Mouse (Mus musculus) gastrocnemius, postnatal 10 days (tissue): ENCODE measurements at regions not wholly inside any gene's neighbourhood (a gene's known extent, or its start where the extent isn't known, plus 50 kb on each side); places are given as distances from the start of the nearest gene placed in this dataset.

Experiments
- DNase-seq: peaks from one replicate; pipeline ENCODE4 v3.0.0; 2021; ENCODE audit warnings: mixed read lengths

DNA sequence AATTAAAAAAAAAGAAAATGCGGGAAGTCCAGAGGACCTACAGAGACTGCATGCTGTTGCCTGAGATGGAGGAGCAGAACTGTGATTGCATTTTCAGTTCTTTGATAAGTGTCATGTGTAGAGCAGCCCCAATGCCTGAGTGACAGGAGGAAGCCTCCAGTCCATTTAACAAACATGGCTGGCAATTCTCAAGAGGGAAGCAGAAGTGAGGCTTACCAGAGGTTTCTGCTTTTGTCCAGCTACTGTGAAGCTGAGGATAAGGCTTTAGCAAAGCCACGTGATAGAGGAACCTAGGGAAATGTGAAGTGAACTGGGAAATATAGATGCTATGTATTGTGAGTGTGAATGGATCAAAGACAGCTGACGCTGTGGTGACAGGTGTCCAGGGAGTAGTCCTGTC, 56.6 kb downstream of the Sucnr1 start:
- DNase-seq = no peak

DNA sequence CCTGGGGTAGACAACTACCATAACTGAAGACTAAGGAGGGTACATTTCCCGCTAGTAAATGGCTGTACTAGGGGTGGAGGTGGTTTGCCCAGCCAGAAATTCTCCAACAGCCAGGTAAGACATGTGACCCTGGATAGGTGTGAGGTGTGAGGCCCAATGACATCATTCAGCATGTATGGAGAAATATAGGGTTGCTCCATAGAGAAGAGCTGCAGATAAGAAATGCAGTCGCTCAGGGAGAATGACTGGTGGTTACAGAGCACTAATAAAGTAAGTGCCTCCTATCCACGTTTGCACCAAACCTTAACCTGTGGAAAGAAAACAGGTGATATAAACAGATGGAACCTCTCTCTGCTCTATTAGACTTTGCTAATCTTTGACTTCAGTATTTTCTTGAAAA, 78.2 kb downstream of the Sucnr1 start:
- no peak for DNase-seq

DNA sequence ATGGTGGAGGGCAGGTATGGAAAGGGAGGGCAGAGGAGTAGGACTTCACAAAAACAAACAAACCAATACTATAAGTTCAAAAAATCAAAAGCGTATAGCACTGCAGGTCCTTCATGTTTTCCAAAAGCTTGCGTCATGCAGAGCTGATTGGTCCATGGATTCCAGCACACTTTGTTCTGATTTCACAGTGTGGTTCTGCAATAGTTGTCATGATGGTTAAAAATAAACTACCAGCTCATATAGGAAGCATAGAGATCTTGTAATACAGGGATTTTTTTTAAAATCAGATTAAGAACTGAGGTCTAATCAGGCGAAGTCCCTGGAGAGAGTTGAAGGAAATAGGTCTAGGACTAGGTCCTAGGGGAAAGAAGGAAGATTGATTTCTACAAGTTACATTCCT, 86.0 kb downstream of the Sucnr1 start:
- no peak for DNase-seq

DNA sequence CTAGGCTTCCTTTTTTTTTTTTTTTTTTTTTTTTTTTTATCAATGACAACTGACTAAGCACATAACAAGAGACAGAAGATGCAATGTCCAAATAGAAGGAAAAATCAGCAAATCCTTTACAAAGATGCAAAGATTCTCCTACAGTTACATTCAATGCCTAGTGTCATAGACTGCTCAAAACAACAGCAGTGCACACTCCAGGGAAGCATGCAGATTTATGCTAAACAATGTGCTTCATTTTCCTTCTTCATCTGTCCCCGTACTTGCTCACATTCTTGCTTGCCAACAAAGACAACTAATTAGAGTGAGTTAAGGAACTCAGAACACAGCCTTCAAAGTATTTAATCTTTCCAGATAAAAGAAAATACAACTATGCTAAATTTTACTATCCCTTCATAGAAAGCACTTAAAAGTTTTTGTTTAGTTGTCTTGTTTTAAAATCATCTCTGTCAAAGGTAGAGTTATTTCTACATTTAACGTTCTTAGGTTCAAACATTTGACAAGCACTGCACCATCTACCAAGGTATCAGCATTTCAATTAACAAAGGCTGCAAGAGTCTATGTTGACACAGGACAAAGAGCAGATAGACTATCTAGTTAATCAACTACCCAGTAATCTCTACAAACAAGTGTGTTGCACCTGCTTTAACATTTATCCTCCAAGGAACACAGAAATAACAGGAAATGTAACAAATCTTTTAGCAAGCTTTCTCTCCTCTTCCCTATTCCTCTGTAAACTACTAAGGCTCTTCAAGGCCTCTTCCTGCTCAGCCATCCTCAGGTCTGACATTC, 86.7 kb downstream of the Sucnr1 start:
- no peak for DNase-seq

DNA sequence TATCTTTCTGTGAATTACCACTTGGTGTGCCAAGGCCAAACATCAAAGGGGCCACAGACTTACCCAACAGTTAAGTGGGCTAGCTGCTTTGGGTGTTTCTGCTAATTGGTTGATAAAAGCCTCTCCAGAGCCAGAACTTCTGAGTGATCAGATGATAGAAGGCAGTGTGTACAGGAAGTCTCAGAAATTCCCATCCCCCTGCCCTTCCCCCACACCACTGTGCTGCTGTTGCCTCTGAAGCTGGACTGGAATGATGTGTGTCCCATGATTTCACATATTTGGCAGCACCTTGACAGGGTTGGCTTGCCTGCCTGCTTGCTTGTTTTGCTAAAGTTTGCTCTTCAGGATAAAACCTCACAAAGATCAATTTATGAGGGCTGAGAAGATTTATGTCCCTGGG, 87.9 kb downstream of the Sucnr1 start:
- DNase-seq = no peak

DNA sequence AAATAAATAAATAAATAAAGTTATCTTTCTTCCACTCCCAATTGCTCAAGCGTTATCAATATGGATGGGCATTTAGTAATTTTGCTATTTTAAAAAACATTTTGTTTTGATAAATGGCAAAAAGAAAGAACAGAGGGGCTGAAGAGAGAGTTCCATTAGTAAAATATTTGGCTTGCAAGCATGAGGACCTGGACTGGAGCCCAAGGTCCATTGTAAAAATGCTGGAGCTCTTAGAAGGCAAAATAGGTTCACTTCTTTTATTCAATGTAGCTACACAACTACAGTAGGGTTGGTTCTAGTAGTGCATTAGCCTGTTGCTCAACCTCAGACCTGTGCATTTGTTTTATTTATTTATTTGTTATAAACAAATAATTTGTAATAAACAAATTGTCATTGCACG, 102.8 kb downstream of the Sucnr1 start:
- no peak for DNase-seq

DNA sequence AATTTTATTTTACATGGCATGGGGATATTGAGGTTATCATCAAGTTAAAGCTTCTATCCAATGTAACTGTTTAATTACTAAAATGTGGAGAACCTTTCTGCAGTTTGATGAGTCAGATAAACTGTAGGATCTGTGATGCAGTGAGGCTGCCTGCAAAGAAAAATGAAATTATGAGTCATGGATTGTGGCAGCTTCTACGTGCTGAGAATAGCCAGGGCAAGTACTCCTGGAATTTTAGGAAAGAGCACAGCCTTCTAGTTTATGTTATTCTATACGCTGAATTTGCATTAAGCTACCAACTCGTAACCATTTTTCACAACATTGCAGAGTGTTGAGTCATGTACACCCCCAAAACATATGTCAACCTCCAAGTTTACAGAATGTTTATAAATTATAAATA, 114.4 kb downstream of the Sucnr1 start:
- no peak for DNase-seq

DNA sequence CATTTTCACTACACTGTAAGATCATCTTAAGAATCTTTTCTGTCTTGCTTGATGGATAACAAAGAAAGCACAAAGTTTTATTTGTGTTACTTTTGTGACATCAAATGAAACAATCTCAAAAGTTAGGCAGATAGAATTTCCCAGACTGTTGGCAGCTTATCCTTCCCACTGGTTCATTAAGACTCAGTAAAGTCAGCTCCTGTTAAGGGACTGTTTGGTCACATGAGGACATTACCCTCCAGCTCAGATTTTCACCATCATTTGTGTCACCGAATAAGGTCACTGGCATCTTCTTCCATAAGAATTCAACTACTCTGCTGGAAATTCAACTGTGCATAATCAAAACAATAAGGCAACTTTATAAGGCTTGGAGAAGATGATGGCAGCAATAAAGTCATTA, 126.3 kb downstream of the Sucnr1 start:
- DNase-seq = no peak

DNA sequence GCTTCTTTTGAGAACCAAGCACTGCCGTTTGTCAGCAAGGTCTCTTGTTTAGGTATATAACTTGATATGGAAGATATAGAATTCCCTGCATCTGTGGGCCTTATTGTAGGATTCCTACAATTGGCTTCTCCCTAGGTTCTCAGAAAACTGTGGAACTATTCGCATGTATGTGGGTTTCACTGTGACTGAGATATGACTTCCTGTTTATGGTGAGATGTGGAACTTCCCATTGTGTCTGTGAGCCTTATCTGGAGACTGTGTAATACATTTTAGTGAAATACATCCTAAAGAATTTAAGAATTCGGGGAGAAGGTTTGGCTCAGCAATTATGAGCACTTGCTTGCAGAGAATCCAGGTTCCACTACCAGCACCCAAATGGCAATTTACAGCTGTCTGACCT, 137.3 kb downstream of the Sucnr1 start:
- no peak for DNase-seq

DNA sequence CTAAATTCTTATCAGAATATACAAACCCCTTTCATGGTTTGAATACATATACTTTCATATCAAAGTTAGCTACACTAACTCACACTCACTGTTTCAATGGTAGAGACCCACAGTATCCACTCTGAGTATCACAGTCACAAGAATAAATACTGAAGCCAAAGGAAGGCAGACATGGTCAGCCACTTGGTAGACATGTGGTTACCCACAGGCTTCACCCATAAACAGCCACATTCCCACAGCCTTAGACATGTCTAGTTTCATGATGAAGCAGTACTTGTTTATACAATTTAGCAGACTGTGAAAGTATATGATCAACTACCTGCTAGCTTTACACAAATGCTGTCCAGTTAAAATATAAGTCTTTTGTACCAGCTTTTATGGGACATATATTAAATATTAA, 159.0 kb downstream of the Sucnr1 start:
- DNase-seq = no peak

DNA sequence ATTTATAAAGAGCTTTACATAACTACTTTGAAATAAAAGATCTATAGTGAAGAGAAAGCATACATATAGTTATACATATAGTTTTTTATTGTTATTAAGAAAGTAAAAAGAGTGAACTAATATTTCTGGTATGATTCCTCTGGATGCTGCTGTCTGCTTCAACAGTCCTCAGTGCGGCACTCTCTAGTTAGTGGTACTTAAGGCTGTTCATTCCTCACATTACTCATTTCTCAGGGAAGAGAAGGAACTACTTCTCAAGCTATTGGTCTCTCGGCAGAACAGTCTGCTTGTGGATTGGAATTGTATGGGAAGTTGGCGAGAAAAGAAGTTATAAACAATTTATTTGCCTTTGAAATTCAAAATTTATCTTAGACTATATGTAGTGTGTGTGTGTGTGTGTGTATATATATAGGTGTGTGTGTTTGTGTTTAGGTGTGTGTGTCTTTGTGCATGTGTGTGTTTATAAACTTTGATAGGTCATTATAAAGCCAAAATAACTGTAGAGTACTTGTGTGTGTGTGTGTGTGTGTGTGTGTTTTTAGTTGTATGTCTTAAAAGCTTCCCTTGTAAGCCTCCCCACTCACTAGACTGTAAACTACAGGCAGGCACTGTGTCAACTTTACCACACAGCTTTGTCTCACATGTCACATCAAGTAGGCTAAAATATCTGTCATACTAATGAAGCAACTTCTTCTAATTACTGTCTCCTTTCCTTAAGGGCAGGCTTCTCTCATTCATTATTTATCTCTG, 185.2 kb downstream of the Sucnr1 start:
- no peak for DNase-seq

DNA sequence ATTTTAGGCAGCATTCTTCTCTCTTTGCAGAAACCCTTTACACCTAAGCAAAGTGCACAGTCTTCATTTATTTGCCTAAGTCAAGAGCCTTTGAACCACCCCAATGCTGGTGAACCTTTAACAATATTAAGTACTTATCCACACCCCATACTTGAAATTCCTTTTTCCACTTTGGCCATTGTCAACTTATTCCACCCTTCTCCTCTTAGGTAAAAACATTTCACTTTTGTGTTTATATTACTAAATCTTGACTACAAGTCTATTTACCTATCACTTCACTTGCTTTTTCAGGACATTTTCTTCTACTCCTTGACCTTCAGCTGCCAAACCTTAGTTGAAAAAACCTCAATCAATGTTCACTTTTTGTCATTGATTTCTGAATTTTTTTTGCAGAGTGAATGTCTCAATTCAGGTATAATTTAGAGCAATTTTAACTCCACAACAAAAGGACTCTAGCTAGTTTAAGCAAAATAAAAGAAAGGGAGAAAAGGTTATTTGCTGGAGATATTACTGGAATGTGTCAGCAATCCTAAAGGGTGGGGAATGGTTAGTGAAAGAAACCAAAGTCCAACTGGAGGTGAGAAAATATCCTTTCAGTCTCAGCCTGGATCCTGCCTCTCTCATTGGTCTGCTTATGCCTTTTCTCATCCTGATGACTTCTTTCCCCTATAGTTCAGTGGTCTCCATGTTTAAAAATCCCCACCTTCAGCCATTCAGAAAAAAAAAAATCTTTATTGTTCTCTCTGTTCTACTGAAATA, 185.9 kb downstream of the Sucnr1 start:
- DNase-seq = no peak

DNA sequence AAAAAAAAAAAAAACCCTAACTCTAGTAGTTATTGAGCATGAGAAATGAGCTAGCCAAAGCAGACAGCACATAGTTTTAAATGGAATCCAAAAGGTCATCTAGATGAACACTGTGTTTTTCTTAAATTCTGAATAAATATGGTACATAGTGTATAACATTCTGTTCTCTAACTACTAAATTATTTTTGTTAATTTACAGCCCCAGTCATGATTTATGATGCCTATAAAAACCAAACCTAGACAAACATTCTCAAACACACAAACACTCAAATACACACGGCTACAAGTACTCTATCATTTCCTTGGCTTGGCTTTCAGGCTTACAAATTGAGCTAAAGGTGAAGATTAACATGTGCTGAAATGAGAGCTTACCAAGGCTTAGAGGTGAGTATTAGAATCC, 188.8 kb downstream of the Sucnr1 start:
- DNase-seq = no peak

DNA sequence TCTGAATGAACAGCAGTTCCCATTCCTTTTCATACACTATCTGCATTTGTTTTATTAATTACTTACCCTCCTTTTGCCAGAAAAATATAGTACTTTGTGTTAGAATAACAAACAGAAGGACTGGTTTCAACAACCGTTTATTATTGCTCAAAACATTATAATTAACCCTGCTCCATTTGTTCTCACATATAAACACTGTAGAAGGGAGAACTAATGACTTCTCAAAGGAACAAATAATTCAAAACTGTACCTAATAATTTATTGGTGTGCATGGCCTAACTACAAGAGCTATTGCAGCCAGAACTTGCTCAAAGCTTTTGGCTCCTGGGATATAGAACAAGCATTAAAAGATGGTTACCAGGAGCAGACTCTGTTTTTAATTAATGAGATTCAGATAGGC, 192.1 kb downstream of the Sucnr1 start:
- DNase-seq = no peak

DNA sequence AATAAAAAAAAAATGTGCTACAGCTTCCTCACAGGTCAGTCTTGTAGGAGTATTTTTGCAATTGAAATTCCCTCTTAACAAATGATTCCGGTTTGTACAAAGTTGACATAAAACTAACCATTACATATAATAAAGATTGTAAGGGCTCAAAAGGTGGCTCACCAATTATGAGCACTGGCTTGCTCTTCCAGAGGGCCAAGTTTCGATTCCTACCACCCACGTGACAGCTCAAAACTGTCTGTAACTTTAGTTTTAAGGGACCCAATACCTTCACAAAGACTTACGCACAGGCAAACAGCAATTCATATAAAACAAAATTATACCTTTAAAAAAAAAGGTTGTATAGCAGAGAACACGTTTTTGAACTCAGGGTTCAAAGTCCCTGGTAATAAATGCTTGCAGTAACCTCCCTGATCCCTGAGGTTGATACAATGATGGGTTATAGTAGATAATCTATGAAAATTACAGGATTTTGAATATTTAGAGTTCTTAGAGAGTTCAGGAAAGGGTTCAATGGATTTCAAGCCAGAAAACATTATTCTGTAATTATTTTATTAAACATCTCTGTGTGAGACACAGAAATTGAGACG, 193.7 kb downstream of the Sucnr1 start:
- no peak for DNase-seq

DNA sequence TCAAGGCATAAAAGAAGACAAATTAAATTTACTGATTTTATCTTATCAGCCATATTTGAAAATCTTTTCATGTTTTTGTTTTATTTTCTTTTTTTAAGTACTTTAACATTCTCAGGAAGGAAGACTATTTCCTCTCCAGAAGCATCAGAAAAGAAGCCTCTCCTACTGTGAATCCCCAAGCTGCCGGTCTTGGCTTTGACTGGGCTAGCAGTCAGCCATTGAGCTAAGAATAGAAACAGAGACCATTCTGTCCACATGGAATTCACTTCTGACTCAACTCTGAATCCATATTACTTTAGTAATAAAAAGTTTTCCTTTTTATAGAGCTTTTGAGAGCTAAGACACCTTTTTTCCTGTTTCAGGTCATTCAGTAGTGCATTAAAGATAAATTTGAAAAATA, 194.8 kb upstream of the Mbnl1 start:
- no peak for DNase-seq

DNA sequence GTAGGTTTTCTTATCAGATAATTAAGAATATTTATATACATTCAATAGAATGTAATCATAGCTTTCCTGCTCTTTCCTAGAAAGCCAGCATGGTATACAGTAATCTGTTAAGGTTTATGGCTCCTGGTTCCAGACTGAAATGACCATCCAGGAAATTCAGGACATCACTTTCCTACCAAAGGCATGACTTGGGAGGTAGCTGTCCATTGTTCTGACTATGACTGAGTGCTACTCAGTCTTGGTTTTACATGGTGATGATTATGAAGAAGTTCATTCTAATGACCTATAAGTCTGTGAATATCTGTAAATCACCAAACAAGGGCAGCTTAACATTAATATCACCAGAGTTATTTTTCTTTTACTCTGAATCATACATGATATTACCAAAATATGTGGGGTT, 191.4 kb upstream of the Mbnl1 start:
- no peak for DNase-seq

DNA sequence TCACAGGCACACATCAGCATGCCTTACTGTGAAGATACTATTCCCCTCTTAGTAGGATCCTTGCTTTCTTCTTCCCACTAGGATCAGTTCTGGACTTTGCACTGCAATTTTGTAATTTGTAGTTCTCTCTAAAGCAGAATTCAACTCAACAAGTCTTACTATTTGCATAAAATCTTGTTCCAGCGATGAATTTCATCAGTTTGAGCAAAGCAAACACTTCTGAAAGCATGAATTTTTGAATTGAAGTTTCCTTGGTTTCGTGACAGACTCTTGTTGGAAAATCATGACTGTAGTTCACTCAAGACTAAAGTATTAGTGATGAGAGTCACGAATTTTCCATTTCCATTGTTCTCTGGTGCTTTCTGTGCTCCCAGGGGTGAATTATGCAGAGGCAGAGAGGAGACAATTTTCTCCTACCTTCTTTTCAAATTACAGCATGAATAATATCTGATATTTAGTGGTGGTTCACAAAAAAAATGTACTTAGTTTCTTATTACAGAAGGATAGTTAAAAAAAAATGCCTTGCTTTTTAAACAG, 190.6 kb upstream of the Mbnl1 start:
- DNase-seq = no peak

DNA sequence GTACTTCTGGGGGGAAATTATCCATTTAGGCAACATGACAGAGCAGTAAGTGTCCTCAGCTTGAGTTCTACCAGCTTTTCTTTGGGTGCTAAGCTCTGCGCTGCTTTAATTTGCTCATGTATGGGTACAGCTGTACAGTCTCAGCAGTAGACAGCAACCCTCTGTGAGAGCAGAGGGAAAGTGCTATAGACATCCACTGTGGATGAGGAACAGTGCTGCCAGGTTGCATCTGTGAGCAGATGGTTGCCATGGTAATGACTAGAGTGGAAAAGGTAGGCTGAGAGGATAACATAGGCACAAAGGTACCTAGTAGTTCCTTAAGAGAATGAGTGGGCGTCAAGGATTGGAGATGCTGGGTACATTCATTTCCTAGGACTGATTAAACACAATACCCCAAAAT, 180.5 kb upstream of the Mbnl1 start:
- no peak for DNase-seq

DNA sequence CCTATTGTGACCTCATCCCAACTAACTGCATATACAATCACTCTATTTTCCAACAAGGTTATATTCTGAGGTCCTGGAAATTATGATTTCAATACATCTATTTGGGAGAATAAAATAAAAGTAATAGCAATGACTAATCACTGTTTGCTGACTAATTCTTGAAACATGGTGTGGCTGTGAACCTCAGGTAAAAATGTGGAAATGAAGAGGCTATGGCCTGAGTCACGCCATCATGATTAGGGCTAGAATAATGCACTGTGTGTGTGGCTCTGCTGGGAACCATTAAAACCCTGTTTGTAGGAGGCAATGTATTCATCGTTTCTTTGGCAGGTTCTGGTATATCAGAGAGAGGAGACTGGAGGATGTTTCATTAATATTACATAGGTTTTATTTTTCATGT, 179.7 kb upstream of the Mbnl1 start:
- DNase-seq = no peak

DNA sequence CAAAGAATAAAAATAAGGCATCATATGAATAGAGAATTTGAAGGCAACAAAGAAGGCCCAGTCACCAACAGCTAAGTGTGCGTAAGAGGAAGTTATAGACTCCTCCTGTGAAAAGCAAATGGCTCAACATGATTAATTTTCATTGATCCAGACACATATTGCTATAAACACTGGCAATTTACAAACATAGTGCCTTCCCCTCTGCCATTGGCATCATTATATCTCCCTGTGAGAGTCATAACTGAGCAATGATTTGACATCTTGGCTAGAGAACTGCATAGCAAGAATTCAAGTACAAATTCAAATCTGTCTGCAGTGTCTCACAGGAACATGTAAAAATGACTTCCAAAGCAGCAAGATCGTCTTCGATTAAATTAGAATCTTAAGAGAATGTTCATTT, 167.2 kb upstream of the Mbnl1 start:
- DNase-seq = no peak

DNA sequence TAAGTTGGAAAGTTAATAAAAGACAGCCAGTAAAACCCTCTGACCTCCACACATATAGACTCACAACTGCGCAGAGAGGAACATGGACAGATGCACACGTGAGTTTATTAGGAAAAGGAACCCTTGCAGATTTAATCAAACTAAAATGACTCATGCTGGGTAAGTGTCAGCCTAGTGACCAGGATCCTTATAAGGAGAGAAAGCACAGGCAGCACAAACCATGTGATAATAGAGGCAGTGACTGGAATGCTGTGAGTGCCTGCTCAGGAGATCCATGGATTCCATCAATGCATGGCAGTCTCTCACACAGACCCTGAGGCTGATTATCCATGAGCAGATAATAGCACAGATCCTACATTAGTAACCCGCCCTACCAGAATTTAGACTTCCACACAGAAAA, 162.2 kb upstream of the Mbnl1 start:
- no peak for DNase-seq

DNA sequence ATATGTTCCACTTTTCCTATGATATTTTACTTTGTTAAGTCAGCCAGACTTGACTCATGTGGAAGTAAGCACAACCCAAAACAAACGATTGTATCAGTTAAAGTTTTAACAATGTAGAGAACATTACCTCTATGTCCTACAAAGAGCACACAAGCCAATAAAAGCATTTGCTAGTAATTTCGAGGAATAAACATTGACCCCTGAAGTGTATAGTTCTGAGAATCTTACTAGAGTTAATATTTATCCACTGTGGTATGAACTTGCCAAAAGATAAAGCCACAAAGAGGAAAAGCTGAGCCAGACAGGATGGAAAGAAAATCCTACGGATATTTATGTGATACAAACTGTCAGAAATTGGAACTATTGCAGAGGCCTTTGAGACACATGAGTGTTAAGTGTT, 161.5 kb upstream of the Mbnl1 start:
- no peak for DNase-seq
